Mouse (Mus musculus) testis, postnatal 10 days (tissue): ENCODE data around the gene Emilin3.
A peak's percentile ranks its signal among the peaks of the same experiment; 100 is the strongest.

Experiments
- DNase-seq: peaks from one replicate; pipeline ENCODE4 v3.0.0; 2021; ENCODE audit warnings: low spot score

The Emilin3 gene

DNA sequence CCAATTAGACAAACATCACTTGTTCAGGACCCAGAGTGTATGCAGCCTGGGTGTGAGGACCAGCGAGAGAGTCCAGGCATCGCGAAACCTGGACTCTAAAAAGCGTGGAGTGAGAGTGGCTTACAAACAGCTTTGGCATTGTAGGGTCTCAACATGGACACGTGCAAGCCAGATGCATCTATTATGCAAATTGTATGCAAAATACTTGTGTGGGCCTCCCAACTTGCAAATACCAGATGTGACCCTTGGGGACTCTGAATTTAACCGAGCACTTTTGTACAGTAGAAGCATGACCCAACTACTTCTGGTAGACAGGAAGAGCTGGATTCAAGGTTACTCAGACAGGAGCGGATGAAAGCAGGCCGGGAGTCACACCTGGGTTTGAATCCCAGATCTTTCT, 4.6 kb upstream of the Emilin3 start:
- DNase-seq: no peak

DNA sequence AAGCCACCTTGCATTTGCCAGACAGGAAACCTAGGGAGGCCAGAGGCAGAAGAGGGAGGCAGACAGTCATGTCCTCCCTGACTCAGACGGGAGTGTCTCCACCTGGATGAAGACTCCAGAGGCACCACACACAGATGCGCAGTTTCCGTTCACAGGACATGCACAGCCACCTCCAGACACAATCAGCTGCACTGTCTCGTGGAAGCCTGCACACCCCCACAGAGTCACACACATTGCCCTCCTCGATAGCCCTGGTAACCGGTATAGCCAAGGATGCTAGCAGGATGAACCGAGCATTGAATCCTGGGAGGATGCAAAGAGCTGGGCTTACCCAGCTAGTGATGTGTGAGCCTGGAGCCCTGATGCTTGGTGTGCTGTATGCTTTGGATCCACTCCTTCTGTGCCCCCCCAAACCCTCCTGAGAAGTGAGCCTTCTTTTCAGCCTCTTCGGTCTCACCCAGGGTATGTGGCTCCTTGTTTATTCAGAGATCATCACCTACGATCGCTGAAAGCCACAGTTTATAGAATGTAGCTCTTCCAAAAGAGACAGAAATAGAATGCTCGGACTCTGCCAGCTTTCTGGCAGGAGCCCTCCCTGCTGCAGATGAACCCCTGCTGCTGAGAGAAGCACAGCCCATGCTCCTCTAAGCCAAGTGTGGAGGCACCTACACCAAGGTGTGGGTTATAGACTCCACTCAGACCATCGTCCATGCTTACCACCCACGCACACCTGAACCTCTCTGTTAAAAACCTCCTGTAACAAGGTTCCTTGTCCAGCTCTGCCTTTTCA, 3.9 kb upstream of the Emilin3 start:
- DNase-seq: no peak

DNA sequence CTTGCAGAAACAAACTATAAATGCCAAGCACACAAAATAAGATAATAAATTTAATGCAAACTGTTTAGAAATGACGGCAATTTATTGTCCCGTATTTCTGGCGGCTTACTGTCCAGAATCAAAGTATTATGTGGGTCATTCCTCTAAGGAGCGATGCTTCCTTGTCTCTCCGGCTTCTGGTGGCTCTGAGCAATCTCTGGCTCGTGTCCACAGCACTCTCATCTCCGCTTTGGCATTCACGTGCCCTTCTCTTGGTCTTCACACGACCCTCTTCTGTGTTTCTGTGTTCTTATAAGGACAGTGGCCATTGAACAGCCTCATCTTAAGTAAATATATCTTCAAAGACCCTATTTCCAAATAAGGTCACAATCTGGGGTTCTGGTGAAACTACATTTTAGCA, 2.5 kb upstream of the Emilin3 start:
- no peak for DNase-seq

DNA sequence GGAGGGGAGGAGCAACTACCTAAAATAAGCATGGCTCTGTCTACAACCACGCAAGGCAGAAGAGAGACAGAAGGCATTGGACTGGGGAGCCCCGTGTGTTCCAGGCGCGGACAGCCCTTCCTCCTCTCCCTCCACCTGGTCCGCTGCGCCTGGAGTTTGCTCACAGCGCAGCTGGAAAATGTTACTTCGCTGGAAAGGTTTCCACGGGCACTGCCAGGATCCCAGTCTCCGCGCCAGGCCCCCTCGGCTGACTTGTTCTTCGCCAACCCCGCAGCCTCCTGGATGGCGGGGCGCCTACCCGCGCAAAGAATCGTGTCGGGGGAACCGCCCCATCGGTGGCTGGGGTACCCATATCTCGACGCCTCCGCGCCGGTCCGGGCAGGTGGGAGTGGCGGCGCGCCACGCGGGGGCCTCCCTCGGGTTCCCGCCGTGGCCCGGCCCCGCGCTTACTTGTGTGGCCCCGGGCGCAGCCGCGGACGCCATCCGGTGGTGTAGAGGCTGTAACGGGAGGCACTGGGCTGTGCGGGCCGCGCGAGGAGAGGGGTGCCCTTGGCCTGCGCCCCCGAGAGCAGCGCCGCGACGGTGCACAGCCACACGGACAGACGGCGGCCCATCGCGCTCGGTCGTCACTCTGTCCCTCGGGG, 448 bp downstream of the Emilin3 start:
- peak; percentile 64 for DNase-seq

DNA sequence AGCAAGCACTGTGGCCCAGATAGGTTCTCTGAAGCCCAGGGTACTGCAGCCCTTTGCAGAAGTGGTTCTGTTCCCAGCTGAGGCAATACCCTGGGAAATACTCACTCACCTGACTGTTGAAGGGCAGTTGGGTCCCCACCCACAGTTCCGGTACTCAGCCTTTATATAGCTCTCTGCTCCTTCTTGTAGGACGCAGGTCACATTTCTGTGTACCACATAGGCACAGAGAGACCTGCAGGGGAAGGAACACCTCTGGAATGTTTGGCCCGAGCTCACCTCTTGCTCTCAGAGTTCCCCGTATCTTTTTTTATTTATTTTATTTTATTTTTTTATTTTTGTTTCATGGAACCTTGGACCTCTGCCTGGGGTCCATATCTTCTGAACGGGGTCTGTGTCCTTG, 1.5 kb downstream of the Emilin3 start:
- DNase-seq: no peak

DNA sequence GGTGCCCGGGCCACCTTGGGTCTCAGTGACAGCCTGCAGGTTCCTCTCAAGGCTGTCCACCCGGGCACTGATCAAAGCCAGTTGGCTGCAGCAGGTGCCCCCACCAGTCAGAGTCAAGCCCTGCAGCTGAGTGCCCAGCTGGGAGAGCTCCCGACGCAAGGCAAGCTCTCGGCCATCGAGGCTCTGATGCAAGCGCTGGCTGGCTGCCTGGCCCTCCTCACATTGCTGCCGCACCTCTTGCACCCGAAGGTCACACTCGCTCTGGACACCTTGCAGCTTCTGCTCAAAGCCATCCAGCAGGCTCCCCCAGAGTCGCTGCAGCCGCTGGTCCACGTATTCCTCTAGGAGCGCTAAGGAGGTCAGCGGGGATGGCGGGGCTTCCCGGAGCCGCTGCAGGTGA, 3.5 kb downstream of the Emilin3 start:
- DNase-seq: no peak

DNA sequence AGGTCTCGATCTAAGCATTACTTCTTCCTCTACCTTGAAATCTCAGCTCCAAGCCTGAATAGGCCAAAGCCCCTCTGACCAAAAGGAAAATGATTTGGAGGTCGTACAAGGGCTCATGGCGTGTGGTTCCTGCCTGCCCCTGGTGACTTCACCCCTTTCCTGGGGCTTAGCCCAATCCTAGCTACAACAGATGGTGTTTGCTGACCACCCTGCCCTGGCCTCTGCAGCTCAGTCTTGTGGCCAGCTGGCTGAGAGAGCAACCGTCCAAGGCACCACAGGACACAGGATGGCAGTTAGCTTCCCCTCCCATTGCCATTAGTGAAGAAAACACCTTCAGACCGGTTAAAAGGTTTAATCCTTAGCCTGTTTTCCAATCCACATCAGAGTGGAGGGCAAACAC, 6.0 kb downstream of the Emilin3 start:
- DNase-seq: no peak

DNA sequence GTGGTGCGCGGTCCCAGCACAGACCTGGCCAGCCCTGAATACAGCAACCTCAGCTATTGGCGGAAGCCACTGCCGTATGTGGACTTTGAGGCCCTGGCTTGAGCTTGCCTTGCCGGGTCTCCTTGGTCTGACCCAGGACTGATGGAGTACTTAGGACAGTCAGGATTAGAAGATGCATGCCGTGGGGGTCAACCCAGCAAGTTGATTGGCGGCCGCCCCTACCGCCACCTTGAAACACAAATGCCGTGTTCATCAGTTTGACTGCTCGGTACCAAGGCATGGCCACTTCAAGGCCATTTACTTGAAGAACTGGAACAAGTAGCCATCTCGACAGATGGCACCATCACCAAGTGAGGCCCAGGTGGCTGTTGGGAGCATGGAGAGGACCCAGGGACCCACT, 6.8 kb downstream of the Emilin3 start:
- no peak for DNase-seq

DNA sequence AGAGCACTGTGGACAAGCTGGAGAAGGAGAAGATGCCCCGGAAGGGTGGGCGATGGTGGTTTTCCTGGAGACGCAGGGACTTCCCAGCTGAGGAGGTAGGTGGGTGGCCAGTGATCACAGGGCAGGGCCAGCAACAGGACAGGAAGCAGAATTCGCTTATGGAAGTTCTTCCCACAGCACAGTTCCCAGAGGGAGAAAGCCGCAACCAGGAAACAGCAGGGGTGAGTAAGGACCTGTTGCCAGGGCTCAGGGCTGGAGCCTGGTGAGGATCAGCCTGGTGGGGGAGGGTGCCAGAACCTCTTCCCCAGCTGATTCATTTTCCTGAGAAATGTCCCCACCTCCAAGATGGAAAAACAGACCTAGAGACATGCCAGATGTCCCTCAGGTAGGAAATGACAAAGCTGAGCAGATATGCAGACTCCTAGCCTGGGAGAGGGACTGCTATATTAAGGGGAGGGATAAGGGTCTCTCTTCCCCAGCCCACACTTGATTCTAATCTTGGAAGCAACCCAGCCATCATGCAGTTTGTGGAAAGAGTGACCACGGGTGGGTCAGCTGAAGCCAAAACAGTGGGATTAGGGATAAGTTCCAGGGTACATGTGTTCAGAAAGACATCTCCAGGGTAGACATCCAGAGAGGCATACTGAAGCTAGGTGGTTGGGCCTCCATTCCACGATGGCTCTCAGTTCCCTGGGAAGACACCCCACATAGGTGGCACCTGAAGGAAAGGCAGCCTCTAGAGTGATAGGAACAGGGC, 10.3 kb downstream of the Emilin3 start:
- DNase-seq: no peak

DNA sequence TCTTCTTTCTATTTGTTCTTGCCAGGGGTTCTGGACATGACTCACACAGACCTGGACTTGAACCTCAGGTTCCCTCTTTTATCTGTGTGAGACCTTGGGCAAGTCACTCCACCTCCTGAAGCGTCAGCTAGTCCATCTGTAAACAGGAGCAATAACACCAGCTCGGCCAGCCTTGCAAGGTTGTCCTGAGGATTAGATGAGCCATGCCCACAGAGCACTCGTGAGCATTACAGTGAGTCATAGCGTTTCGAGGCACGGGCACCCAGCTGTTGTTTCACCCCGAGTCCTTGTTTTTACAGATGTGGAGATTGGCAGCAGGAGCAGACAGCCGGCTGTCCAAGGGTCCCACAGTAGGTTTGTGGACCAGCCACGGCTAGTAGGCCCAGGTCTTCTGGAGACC, 20.4 kb downstream of the Emilin3 start:
- DNase-seq: no peak

DNA sequence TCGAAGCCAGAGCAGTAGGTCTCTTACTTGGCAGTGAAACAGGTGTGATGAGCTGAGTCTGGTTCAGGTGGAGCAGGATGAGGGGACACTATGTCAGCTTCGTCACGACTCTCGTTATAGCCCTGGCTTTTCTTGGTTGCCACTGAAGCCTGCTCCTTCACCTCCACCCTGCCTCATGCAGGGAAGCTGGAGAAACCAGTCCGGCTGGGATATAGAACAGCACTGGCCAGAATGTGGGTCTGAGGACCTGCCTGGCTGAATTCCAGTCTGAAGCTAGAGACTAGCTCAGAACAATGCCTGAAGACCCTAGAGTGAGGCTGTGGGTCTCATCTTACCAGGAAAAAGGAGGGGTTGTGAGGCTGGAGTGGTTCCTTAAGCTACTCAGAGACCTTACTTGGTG, 21.1 kb downstream of the Emilin3 start:
- no peak for DNase-seq

DNA sequence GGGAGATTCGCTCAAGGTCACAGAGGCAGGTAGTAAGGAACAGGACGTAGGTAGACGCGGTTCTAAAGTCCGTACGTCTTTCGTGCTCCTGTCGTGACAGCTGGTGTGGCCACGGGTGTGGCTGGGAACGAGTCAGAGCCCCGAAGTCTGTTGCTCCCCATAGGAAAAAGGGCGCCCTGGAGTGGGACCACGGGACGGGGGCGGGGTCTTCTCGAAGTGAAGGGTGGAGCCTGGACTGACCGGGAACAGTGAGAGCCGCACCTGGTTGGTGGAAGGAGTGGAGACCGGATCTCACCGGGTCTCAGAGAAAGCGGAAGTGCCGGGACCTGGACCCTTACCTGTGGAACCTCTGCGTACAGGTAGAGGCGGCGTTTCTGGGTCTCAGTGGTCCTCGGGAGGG, 24.3 kb downstream of the Emilin3 start:
- peak; percentile 79 for DNase-seq

DNA sequence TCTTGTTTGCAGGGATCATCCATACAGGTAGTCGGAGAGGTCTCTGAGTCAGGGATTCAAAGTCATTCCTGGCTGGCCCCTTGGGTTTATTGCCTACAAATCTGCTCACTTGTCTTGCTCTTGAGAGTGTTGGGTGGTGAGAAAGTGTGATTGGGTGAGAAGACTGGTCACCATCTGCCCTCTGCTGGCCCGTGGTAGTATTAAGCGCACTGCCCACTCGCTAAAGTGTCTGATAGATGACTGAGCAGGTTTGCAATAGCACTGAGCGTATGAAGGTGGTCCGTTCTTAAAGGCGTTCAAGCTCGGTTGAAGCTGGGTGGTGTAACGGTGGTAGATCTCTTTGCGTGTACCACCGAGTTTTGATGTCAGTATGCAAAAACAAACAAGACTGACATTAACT, 24.8 kb downstream of the Emilin3 start:
- peak; percentile 89 for DNase-seq

DNA sequence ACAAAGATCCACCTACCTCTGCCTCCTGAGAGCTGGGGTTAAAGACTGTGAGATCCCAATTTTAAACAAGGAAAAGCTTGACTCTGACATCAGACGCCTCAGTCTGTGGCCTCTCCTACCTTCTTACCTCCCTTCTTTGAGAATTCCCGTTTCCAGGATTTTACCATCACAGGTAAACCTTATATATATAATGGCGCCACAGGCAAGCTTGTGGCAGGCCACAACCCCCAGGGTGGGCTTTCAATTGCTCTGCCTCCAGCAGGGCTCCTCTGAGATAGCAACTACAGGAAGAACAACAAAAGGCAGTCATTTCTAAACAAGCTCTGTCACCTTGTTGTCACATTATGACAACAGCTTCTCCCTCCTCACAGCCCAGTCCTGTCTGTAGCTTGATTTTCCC, 25.9 kb downstream of the Emilin3 start:
- DNase-seq: peak; percentile 27

DNA sequence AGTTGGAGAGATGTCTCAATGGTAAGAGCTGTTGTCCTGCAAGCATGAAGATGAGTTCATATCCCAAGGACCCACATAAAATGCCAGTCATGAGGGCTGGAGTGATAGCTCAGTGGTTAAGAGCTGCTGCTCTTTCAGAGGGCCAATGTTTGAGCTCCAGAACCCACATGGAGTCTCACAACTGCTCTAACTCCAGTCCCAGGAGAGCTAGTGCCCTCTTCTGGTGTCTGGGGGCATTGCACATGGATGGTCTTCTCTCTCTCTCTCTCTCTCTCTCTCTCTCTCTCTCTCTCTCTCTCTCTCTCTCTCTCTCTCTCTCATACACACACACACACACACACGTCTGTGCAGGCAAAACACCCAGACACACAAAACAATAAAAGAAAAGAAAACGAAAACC, 27.3 kb downstream of the Emilin3 start:
- peak; percentile 70 for DNase-seq

DNA sequence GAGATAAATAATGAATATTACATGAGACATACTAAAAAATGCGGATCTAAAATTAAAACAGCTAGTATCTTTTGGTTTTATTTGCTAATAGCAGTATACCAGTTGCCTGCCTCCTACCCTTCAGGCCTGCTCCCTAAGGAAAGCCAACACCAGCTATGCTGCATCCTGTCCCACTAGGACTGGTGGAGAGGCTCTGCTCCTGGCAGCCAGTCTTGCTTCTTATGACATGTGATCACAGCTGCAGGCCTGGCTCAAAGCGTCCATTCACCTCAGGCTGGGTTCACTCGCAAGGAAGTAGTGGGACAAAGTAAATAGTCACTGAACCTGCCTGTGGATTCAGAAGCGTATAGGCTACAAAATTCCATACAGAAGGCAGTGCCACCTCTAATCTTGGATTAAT, 28.2 kb downstream of the Emilin3 start:
- peak; percentile 43 for DNase-seq

DNA sequence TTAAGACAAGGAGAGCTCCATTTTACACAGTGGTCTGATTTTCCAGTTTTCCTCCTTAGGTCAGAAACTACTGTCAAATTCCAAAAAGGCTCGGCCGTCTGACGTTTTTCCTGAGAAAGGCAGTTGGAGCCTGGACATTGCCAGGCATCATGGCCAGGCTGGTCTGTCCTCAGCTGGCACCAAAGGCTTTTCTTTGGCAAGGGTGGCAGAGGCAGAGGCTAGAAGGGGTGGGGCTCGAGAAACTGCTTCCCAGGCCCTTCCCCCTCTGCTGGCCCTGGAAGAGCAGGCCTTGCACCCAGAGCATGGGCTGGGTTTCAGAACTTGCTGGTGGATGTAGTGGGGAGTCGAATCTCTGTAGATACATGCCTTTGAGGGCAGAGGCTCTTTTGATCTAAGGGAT, 29.7 kb downstream of the Emilin3 start:
- peak; percentile 48 for DNase-seq

DNA sequence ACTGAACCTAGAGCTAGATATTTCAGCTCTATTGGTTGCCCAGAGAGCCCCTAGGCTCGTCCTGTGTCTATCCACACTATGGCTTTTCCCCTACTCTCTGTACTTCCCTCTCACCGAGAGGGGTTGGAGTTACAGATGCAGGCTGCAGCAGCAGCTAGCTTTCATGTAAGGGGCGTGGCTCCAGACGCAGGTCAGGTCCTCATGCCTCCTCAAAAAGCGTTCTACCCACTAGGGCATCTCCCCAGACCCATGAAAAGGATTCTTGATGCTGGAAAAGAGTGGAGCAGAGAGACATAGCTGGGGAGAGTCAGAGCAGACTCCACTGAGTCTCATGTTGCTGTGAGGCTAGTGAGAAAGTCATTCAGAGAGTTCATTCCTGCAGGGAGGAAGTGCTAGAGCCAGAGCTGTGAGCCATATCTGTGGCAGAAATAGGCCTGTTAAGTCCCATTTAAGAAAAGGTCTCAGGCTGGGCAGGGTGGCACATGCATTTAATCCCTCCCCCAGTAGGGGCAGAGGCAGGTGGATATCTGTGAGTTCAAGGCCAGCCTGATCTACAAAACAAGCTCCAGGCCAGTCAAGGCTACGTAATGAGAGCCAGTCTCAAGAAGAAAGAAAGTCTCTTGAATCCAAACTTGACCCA, 30.5 kb downstream of the Emilin3 start:
- peak; percentile 43 for DNase-seq

DNA sequence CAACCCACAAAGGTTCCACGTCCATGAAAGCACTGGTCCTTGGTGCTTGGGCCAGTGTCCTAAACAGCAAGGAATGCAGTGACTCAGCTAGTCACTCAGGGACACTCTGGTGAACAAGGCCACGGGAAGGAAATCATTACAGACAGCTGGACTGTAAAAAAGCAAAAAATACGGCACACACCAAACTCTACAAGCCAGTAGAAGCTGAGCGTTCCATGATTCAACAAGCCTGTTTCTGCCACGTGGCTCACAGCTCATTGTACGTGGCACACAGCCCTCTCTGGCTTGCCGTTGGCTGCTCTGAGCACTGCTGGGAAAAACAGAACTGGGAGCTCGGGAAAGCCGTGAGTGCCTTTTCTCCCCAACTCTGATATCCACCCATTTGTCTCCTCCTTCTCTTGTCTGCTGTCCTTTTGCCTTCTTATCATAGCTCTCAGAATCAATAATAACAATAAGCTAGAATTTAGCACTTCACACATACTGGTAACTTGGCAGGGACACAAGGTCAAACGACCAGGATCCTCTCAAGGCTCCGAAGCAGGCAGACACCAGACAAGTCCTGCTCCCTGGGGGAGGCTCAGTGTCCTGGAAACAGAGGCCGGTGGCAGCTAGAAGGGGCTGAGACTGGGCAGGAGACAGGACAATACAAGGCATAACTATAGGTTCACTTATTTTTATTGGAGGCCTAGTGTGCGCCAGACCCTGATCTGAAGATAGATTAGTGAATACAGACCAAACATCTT, 31.5 kb downstream of the Emilin3 start, which contains the start of gene Lpin3:
Gene Lpin3, plus strand, starts transcription at position 218 of the 743 bp plus-strand sequence.
- peak; percentile 51 for DNase-seq

DNA sequence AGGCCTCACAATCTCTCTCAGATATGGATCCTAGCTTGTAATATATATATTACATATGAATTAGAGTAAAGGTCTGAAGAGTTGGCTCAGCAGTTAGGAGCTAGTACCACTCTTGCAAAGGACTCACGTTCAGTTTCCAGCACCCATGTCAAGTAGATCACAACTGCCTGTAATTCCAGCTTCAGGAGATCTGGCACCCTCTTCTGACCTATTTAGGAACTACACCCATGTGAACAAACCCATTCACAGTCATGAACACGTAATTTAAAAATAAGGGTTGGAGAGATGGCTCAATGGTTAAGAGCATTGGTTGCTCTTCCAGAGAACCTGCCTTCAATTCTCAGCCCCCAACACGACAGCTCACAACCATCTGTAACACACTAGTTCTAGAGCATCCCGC, 36.0 kb downstream of the Emilin3 start:
- DNase-seq: peak; percentile 36

DNA sequence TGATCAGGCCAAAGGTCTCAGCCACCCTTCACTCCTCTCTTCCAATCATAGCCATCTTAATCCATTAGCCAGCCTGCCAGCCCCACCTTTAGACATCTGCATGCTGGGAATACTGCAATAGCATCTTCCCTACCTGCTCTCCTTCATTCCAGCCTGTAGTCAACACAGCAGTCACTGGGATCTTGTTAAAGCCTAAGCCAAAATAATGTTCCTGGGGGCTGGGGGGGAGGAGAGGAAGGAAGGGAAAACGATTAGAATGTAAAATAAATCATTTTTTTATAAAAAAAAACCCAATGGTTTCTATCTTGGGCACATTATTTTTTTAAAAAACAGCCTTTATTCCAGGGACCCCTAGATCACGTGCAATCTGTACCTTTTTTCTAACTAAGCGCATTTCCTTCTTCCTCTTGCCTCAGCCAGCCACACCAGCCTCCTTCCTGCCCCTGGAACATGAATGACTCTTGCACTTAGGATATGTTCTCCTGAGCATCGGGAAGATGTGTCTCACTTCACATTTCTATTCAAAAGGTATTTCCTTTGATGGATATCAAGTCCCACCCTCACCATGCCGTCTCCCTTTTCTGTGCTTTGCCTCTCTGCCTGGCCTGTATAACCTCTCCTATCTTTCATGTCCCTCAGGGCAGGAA, 37.8 kb downstream of the Emilin3 start:
- DNase-seq: peak; percentile 31
